Mouse (Mus musculus) neural tube, embryonic 11.5 days (tissue): ENCODE data around the gene Clec4b1. TPM values are rescaled to one million over a fixed set of nuclear protein-coding genes. Genes with fewer than 3 reads are reported as not detected.
"Not testable (repeated sequence)": the region's sequence is repeated elsewhere in the genome, so short reads cannot be mapped to it uniquely, and the experiment has no call there.

Experiments
- ATAC-seq: fragments of 200-750 bp; cut with Nextera tagmentation; 2 replicates; pipeline ENCODE4 v1.8.0; 2017; ENCODE audit warnings: moderate number of reproducible peaks, mild to moderate bottlenecking, moderate TSS enrichment, moderate library complexity; ENCODE audit not compliant: insufficient read depth, low FRiP score, low TSS enrichment
- DNase-seq: peaks from one replicate; pipeline ENCODE4 v3.0.0-alpha.2; 2015; ENCODE audit warnings: low spot score
- H3K27ac ChIP-seq: fragments of 300-500 bp; sonication (generic); 2 replicates; pipeline ENCODE4 v1.5.1; 2014; ENCODE audit warnings: low read depth, mild to moderate bottlenecking, low read length
- H3K27me3 ChIP-seq: fragments of 300-500 bp; sonication (generic); 2 replicates; pipeline ENCODE4 v1.6.1; 2014; ENCODE audit warnings: mild to moderate bottlenecking, low read length, mixed read lengths; ENCODE audit not compliant: control insufficient read depth, insufficient read depth
- H3K36me3 ChIP-seq: fragments of 300-500 bp; sonication (generic); 2 replicates; pipeline ENCODE4 v1.6.1; 2014; ENCODE audit warnings: mild to moderate bottlenecking, low read length, moderate library complexity, mixed read lengths; ENCODE audit not compliant: control insufficient read depth, insufficient read depth
- H3K4me1 ChIP-seq: fragments of 300-500 bp; sonication (generic); 2 replicates; pipeline ENCODE4 v1.6.1; 2014; ENCODE audit warnings: low read length, mixed read lengths; ENCODE audit not compliant: control insufficient read depth, insufficient read depth
- H3K4me2 ChIP-seq: fragments of 300-500 bp; sonication (generic); 2 replicates; pipeline ENCODE4 v1.6.1; 2014; ENCODE audit warnings: low read depth, mild to moderate bottlenecking, moderate library complexity
- H3K4me3 ChIP-seq: fragments of 300-500 bp; sonication (generic); 2 replicates; pipeline ENCODE4 v1.5.1; 2014; ENCODE audit warnings: low read depth, low read length
- H3K9ac ChIP-seq: fragments of 300-500 bp; sonication (generic); 2 replicates; pipeline ENCODE4 v1.6.1; 2014; ENCODE audit warnings: mild to moderate bottlenecking, low read length
- H3K9me3 ChIP-seq: fragments of 300-500 bp; sonication (generic); 2 replicates; pipeline ENCODE4 v1.6.1; 2016; ENCODE audit warnings: low read length; ENCODE audit not compliant: control insufficient read depth
- WGBS: fragments of 180-500 bp; shearing (Covaris S2); extraction: QIAGEN DNeasy Blood & Tissue Kit; methylation state at CpG from one replicate; pipeline ENCODE4 v1.1.7; 2014; 5-methylcytosine and 5-hydroxymethylcytosine counted together
- polyA plus RNA-seq: library from polyadenylated mRNA; unstranded; fragments of >200 nt; fragmentation: Nextera tagmentation; extraction: Ambion mirVana; gene quantifications from 2 replicates; pipeline ENCODE4 v1.2.1, GENCODE M21; 2014

Gene Clec4b1
- polyA plus RNA-seq = not detected in 2 replicates

DNA sequence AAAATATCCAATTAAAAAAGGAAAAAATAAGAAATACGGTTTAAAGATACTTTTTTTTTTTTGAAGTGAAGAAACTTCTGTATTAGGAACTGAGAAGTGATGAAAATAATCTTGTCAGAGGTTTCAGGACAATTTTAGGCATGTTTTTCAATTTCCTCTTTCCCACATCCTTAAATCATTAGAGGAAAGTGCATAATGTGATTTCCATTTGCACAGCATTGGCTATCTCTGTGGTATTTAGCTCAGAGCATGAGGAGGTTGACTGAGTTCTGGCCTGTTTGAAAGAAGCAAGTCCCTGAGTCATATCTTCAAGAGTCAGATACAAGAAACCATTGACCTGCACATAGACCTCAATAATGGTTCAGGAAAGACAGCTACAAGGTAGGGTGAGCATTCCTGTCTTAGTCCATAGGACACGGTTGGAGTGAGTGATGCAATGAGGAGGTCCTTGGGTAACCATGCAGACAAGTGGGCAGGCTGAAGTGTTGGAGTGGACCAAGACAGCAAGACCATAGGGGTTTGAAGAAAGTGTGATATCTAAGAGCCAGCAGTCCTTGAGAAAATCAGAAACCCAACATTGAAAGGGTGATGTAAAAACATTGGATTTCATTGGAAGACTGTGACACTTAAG is at the start of gene Clec4b1:
Gene Clec4b1, plus strand, starts transcription at position 221 of the 631 bp plus-strand sequence.
- H3K4me2 ChIP-seq = no peak within 1 kb of the TSS
- H3K36me3 ChIP-seq = no peaks in the 10 kb centered on the region
- no peak within 1 kb of the TSS for H3K9ac ChIP-seq
- H3K27ac ChIP-seq = no peak within 1 kb of the TSS
- H3K27me3 ChIP-seq = no peaks in the 10 kb centered on the region
- H3K4me3 ChIP-seq = no peak within 1 kb of the TSS
- WGBS = 86% methylated on average over 2 of the region's 2 CpGs
- H3K4me1 ChIP-seq = no peaks in the 10 kb centered on the region
- no peaks in the 10 kb centered on the region for H3K9me3 ChIP-seq
- DNase-seq = no peak
- ATAC-seq = no peak

DNA sequence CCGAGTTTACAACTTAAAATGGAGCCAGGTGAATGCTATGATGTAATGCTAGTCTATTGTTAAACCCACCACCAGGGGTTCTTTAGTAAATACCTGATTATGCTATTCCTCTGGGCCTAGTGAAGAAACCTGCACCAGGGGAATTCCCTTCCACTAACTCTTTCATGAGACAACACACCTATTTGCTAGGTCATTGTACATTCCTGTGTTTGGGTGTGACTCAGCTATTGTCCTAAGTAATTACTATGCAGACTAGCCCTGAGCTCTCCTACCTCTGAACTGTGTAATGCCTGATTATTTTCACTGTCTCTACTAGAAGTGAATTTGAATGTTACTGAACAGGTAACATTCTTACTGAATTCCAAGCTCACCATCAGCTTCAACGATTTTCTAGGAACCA is 45.1 kb upstream of the Clec4b1 start:
- H3K4me1 ChIP-seq, H3K4me2 ChIP-seq, H3K9me3 ChIP-seq, H3K4me3 ChIP-seq, ATAC-seq, H3K27me3 ChIP-seq, H3K9ac ChIP-seq, H3K36me3 ChIP-seq, H3K27ac ChIP-seq, DNase-seq: not testable (repeated sequence)
- 79% methylated on average over 2 of the region's 2 CpGs for WGBS

DNA sequence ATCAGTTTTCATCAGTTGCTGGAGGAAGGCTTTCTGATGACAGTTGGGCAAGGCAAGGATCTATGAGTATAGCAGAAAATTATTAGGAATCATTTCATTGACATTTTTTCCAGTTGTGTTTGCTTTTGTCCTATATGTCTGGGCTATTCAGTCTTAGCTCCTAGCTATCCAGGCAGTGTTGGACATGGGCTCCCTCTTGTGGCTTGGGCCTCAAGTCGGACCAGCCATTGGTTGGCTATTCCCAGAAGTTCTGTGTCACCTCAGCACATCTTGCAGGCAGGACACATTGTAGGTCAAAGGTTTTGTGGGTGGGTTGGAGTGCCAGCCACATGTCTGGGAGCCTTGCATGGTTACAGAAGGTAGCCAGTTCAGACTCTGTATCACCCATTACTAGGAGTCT is 44.2 kb upstream of the Clec4b1 start:
- no peaks in the 10 kb centered on the region for H3K27me3 ChIP-seq
- DNase-seq (no peak), ATAC-seq (no peak)
- no peaks in the 10 kb centered on the region for H3K4me1 ChIP-seq
- H3K4me2 ChIP-seq = no peak overlapping the region
- H3K27ac ChIP-seq = no peak overlapping the region
- H3K4me3 ChIP-seq = no peak overlapping the region
- H3K9me3 ChIP-seq = no peaks in the 10 kb centered on the region
- no peak overlapping the region for H3K9ac ChIP-seq
- 78% methylated on average over 1 of the region's 1 CpGs for whole genome bisulfite sequencing
- no peaks in the 10 kb centered on the region for H3K36me3 ChIP-seq

DNA sequence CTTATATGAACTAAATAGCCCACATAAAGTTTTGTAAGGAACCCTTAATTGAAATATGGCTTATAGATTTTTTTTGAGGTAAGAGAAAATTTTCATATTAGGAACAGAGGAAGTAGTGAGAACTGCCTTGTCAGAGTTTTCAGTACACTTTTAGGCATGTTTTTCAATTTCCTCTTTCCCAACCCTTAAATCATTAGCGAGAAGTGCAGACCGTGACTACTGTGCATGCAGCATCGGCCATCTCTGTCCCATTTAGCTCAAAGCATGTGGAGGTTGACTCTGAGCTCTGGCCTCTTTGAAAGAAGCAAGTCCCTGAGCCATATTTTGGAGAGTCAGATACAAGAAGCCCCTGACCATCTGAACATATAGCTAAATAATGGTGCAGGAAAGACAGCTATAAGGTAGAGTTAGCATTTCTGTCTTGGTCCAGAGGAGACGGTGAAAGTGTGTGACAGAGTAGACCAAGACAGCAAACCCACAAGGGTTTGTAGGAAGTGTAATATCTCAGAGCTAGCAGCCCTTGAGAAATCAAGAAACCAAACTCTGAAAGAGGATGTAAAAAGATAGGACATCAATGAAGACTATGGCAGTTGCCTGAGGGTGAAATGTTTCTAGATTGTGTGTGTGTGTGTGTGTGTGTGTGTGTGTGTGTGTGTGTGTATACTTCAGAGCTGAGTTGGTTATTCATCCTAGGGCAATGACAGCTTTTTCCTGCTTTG is 45.5 kb downstream of the Clec4b1 start:
- H3K4me3 ChIP-seq = no peak overlapping the region
- no peaks in the 10 kb centered on the region for H3K27me3 ChIP-seq
- H3K9ac ChIP-seq = no peak overlapping the region
- DNase-seq (no peak), ATAC-seq (no peak)
- H3K9me3 ChIP-seq = no peaks in the 10 kb centered on the region
- H3K36me3 ChIP-seq = no peaks in the 10 kb centered on the region
- no peak overlapping the region for H3K27ac ChIP-seq
- no peak overlapping the region for H3K4me2 ChIP-seq
- WGBS = 94% methylated on average over 4 of the region's 4 CpGs
- H3K4me1 ChIP-seq = no peaks in the 10 kb centered on the region

DNA sequence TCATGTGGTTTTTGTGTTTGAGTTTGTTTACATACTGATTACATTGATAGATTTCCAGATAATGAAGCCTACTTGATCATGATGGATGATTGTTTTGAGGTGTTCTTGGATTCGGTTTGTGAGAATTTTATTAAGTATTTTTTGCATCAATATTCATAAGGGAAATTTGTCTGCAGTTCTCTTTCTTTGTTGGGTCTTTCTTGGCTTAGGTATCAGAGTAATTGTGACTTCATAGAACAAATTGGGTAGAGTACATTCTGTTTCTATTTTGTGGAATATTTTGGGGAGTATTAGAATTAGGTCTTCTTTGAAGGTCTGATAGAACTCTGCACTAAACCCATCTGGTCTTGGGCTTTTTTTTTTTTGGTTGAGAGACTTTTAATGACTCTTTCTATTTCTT is 56.4 kb downstream of the Clec4b1 start, which contains the start of gene Clec4a2:
Gene Clec4a2, plus strand, starts transcription at position 301 of the 400 bp plus-strand sequence.
- not testable (repeated sequence) for H3K27me3 ChIP-seq, H3K36me3 ChIP-seq, H3K9me3 ChIP-seq, DNase-seq, H3K4me3 ChIP-seq, H3K4me2 ChIP-seq, H3K4me1 ChIP-seq, H3K9ac ChIP-seq, ATAC-seq, H3K27ac ChIP-seq
- WGBS = 80% methylated on average over 1 of the region's 1 CpGs

Other genes with a start within 250 kb of the Clec4b1 start
- gene Slc2a3, start 248.3 kb upstream of the Clec4b1 start, polyA plus RNA-seq = 31.1 and 39.5 TPM in 2 replicates
- gene Foxj2, start 230.0 kb upstream of the Clec4b1 start, polyA plus RNA-seq = 4.8 and 5.1 TPM in 2 replicates
- 1.8 and 2.1 TPM in 2 replicates for gene C3ar1, start 193.8 kb upstream of the Clec4b1 start, polyA plus RNA-seq
- gene Necap1, start 175.5 kb upstream of the Clec4b1 start, polyA plus RNA-seq = 76.4 and 80.7 TPM in 2 replicates
- gene Clec4a1, start 128.1 kb upstream of the Clec4b1 start, polyA plus RNA-seq = 0.70 and 0.72 TPM in 2 replicates
- gene Clec4a3, start 97.4 kb upstream of the Clec4b1 start, polyA plus RNA-seq = 0.40 and 0.62 TPM in 2 replicates
- not detected in 2 replicates for gene Clec4a4, start 59.6 kb upstream of the Clec4b1 start, polyA plus RNA-seq
- 0.64 and 0.99 TPM in 2 replicates for gene Clec4a2, start 56.5 kb downstream of the Clec4b1 start, polyA plus RNA-seq
- not detected in 2 replicates for gene Clec4b2, start 122.9 kb downstream of the Clec4b1 start, polyA plus RNA-seq
- gene Clec4n, start 179.9 kb downstream of the Clec4b1 start, polyA plus RNA-seq = not detected in 2 replicates
- 0.27 TPM in 1 of 2 replicates, not detected in the other for gene Clec4d, start 212.1 kb downstream of the Clec4b1 start, polyA plus RNA-seq
- gene Clec4e, start 239.9 kb downstream of the Clec4b1 start, polyA plus RNA-seq = not detected in 2 replicates